Mouse (Mus musculus): ENCODE results near the gene Cfdp1.

GRCm38 (mm10) chr8:111758817-111759216 is 95.3 kb downstream of the Cfdp1 start:
- TF ChIP-seq CTCF (IDR thresholded peaks at IDR 0.05; ENCODE audit: low read depth) (no peak), EP300 (IDR thresholded peaks at IDR 0.05; ENCODE audit: low read depth) (no peak)

All from liver, postnatal 0 days (tissue).